Mouse (Mus musculus) forebrain, embryonic 11.5 days (tissue): ENCODE measurements around the gene Uap1. TPM values are rescaled to one million over a fixed set of nuclear protein-coding genes. Genes with fewer than 3 reads are reported as not detected.

Source experiments
- ATAC-seq: fragments of 200-750 bp; cut with Nextera tagmentation; replicated peaks from 2 replicates; pipeline ENCODE4 v1.8.0; 2017; ENCODE audit warnings: moderate TSS enrichment; ENCODE audit not compliant: low FRiP score
- DNase-seq: peaks from one replicate; pipeline ENCODE4 v3.0.0-alpha.2; 2017; ENCODE audit warnings: low spot score
- H3K27ac ChIP-seq: fragments of 300-500 bp; sonication (generic); 2 replicates; pipeline ENCODE4 v1.5.1; 2014; ENCODE audit warnings: low read depth, low read length
- H3K27me3 ChIP-seq: fragments of 300-500 bp; sonication (generic); 2 replicates; pipeline ENCODE4 v1.6.1; 2014; ENCODE audit warnings: mild to moderate bottlenecking, low read length, mixed read lengths; ENCODE audit not compliant: control insufficient read depth, insufficient read depth
- H3K36me3 ChIP-seq: fragments of 300-500 bp; sonication (generic); 2 replicates; pipeline ENCODE4 v1.6.1; 2014; ENCODE audit warnings: mild to moderate bottlenecking, low read length, moderate library complexity, mixed read lengths; ENCODE audit not compliant: control insufficient read depth, insufficient read depth
- H3K4me1 ChIP-seq: fragments of 300-500 bp; sonication (generic); replicated peaks from 2 replicates; pipeline ENCODE4 v1.6.1; 2014; ENCODE audit warnings: low read length, mixed read lengths; ENCODE audit not compliant: control insufficient read depth, insufficient read depth
- H3K4me2 ChIP-seq: fragments of 300-500 bp; sonication (generic); 2 replicates; pipeline ENCODE4 v1.6.1; 2014; ENCODE audit warnings: low read depth, mild to moderate bottlenecking, low read length, moderate library complexity, mixed read lengths; ENCODE audit not compliant: severe bottlenecking
- H3K4me3 ChIP-seq: fragments of 300-500 bp; sonication (generic); 2 replicates; pipeline ENCODE4 v1.5.1; 2014; ENCODE audit warnings: low read depth, low read length
- H3K9ac ChIP-seq: fragments of 300-500 bp; sonication (generic); 2 replicates; pipeline ENCODE4 v1.6.1; 2014; ENCODE audit warnings: low read length
- H3K9me3 ChIP-seq: fragments of 300-500 bp; sonication (generic); 2 replicates; pipeline ENCODE4 v1.6.1; 2016; ENCODE audit warnings: low read length, mixed read lengths; ENCODE audit not compliant: control insufficient read depth
- WGBS: fragments of 180-500 bp; shearing (Covaris S2); extraction: QIAGEN DNeasy Blood & Tissue Kit; methylation state at CpG from one replicate; pipeline ENCODE4 v1.1.7; 2014; 5-methylcytosine and 5-hydroxymethylcytosine counted together
- polyA plus RNA-seq: library from polyadenylated mRNA; unstranded; fragments of >200 nt; fragmentation: Nextera tagmentation; extraction: Ambion mirVana; gene quantifications from 2 replicates; pipeline ENCODE4 v1.2.1, GENCODE M21; 2014

Uap1 gene
- polyA plus RNA-seq, 1 experiment from 2014 or later: 65.7 TPM

- H3K9me3 ChIP-seq: no peaks in the 10 kb centered on the region
- H3K4me1 ChIP-seq: no peaks in the 10 kb centered on the region
- no peak overlapping the region for H3K9ac ChIP-seq
- no peak for DNase-seq
- H3K4me2 ChIP-seq: no peak overlapping the region
- H3K27ac ChIP-seq: no peak overlapping the region; the same call in 1 of the 2 replicates
- H3K27me3 ChIP-seq: no peaks in the 10 kb centered on the region
- no peaks in the 10 kb centered on the region for H3K36me3 ChIP-seq
- ATAC-seq: no peak
- H3K4me3 ChIP-seq: no peak overlapping the region
- WGBS: 73% methylated on average over 3 of the region's 3 CpGs
Observed at GRCm38 (mm10) chr1:170160397-170160938, 14.3 kb downstream of the Uap1 start.

DNA sequence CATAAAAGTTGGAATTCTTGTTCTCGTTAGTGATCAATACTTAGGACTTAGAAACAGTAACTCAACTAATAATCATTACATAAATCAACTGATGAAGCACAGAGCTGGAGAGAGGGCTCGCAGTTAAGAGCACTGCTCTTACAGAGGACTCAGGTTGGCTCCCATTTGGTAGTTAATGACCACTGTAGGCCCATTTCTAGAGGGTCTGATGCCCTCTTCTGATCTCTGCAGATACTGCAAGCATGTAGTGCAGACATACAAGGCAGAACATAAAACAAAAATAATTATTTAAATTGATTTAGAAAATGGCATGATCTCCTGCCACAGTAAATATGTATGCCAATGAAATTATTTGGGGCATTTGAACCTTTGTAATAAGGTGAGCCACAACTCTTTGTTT is 15.1 kb downstream of the Uap1 start:
- ATAC-seq: no peak

GRCm38 (mm10) chr1:170155761-170156160 is 19.0 kb downstream of the Uap1 start:
- Histone ChIP-seq H3K4me3 (no peak overlapping the region), H3K27me3 (no peaks in the 10 kb centered on the region), H3K4me2 (no peak overlapping the region), H3K27ac (no peak overlapping the region), H3K4me1 (no peaks in the 10 kb centered on the region), H3K36me3 (no peaks in the 10 kb centered on the region), H3K9me3 (no peaks in the 10 kb centered on the region), H3K9ac (no peak overlapping the region)
- ATAC-seq (no peak), DNase-seq (no peak)
- 94% methylated on average over 5 of the region's 5 CpGs for WGBS

More for the DNA sequence above, 15.1 kb downstream of the Uap1 start:
- WGBS: 93% methylated on average over 2 of the region's 2 CpGs
- Histone ChIP-seq H3K4me1 (no peaks in the 10 kb centered on the region), H3K27me3 (no peaks in the 10 kb centered on the region), H3K4me2 (no peak overlapping the region), H3K36me3 (no peaks in the 10 kb centered on the region), H3K9ac (no peak overlapping the region), H3K27ac (no peak overlapping the region), H3K4me3 (no peak overlapping the region), H3K9me3 (no peaks in the 10 kb centered on the region)
- DNase-seq: no peak

DNA sequence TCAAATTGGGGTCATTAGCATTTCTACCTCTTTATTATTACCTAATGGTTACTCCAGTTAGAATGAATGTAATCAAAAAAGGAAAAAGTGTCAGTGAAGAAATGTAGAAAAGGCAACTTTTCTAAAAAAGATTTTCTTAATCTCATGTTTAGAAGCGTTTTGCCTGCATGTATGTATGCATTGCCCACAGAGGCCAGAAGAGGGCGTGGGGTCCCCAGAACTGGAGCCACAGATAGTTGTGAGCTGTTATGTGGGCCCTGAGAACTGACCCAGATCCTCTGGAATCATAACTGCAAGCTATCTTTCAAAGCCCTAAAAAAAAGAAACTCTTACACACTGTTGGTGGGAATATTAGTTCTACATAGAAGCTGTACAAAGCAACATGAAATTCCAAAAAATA is 19.5 kb downstream of the Uap1 start:
- H3K36me3 ChIP-seq: no peaks in the 10 kb centered on the region
- ATAC-seq: no peak
- H3K9me3 ChIP-seq: no peaks in the 10 kb centered on the region
- 61% methylated on average over 2 of the region's 2 CpGs for WGBS
- no peak overlapping the region for H3K9ac ChIP-seq
- no peak overlapping the region for H3K4me2 ChIP-seq
- H3K4me1 ChIP-seq: no peaks in the 10 kb centered on the region
- no peak overlapping the region for H3K4me3 ChIP-seq
- H3K27ac ChIP-seq: no peak overlapping the region
- H3K27me3 ChIP-seq: no peaks in the 10 kb centered on the region
- no peak for DNase-seq

DNA sequence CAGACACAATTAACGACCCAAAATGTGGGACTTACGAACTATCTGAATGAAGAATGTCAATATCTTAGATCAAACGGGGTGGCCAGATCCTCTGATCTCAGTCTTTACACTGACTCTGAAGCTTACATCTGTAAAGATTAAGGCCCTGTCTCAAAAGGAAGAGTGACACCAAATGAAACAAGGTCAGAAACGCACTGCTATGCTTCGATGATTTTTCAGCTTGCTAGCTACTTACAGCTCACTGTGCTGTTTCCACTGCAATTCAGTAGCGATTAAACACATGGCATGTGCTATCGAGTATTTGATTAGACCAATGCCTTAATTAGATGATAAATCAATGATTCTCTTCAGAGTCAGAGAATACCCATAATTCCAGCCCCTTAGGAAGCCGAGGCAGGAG is 20.8 kb downstream of the Uap1 start:
- no peak for ATAC-seq
- no peaks in the 10 kb centered on the region for H3K4me1 ChIP-seq
- no peaks in the 10 kb centered on the region for H3K36me3 ChIP-seq
- H3K4me2 ChIP-seq: no peak overlapping the region
- no peaks in the 10 kb centered on the region for H3K9me3 ChIP-seq
- no peaks in the 10 kb centered on the region for H3K27me3 ChIP-seq
- no peak overlapping the region for H3K4me3 ChIP-seq
- WGBS: 70% methylated on average over 8 of the region's 8 CpGs
- H3K27ac ChIP-seq: no peak overlapping the region
- no peak overlapping the region for H3K9ac ChIP-seq
- DNase-seq: no peak

- DNase-seq (no peak), ATAC-seq (no peak)
- Histone ChIP-seq H3K27ac (no peak overlapping the region), H3K9me3 (no peaks in the 10 kb centered on the region), H3K27me3 (no peaks in the 10 kb centered on the region), H3K4me1 (no peaks in the 10 kb centered on the region), H3K4me3 (no peak overlapping the region), H3K4me2 (no peak overlapping the region), H3K9ac (no peak overlapping the region), H3K36me3 (no peaks in the 10 kb centered on the region; the same call in 1 of the 2 replicates)
- WGBS: 83% methylated on average over 2 of the region's 2 CpGs
Observed at GRCm38 (mm10) chr1:170152552-170152951, 22.2 kb downstream of the Uap1 start.

DNA sequence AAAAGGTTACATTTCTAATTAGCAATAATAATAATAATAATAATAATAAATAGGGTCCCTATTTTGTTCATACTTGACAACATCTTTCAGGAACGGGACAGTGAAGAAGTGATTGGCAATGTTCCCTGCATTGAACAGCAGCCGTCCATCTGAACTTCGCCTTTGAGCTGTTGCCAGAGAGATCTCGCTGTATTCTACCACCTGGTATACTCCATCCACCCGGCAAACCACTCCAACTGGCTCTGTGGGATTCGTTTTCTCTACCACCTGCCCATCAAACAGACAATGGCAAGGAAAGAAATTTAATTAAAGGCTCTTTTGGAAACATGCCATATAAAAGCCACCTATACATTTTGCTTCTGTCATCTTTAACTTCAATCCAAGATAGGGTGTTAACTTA is 23.9 kb downstream of the Uap1 start:
- Histone ChIP-seq H3K27me3 (no peaks in the 10 kb centered on the region), H3K4me2 (no peak overlapping the region), H3K36me3 (no peaks in the 10 kb centered on the region; the same call in 1 of the 2 replicates), H3K4me3 (no peak overlapping the region), H3K27ac (no peak overlapping the region), H3K9ac (no peak overlapping the region), H3K4me1 (no peaks in the 10 kb centered on the region), H3K9me3 (no peaks in the 10 kb centered on the region)
- ATAC-seq: no peak
- no peak for DNase-seq
- WGBS: 86% methylated on average over 6 of the region's 6 CpGs

DNA sequence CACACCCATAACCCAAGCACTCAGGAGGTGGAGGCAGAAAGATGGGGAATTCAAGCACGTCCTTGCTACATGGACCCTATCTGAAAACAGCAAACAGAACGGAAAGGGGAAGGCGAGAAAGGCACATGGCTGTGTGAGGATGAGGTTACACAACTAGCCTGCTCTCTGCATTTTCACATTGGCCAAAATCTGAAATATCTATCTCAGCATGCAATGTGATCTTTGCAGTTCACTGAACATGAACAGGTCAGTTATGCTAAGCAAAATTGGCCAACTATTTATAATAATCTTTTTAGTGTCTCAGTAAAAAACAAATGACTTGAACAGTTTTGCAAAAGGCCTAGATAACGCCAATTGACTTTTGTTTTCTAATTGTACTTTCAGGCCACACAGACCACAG is 25.0 kb downstream of the Uap1 start:
- WGBS: 89% methylated on average over 4 of the region's 4 CpGs

GRCm38 (mm10) chr1:170148536-170148935 is 26.2 kb downstream of the Uap1 start:
- DNase-seq: no peak
- no peaks in the 10 kb centered on the region for H3K27me3 ChIP-seq
- ATAC-seq: no peak
- H3K27ac ChIP-seq: no peak overlapping the region
- H3K4me3 ChIP-seq: no peak overlapping the region
- H3K4me1 ChIP-seq: no peaks in the 10 kb centered on the region
- no peak overlapping the region for H3K4me2 ChIP-seq
- H3K9ac ChIP-seq: no peak overlapping the region
- WGBS: 92% methylated on average over 6 of the region's 6 CpGs
- H3K36me3 ChIP-seq: no peaks in the 10 kb centered on the region; the same call in 1 of the 2 replicates
- no peaks in the 10 kb centered on the region for H3K9me3 ChIP-seq

More for the DNA sequence above, 25.0 kb downstream of the Uap1 start:
- Histone ChIP-seq H3K36me3 (no peaks in the 10 kb centered on the region; the same call in 1 of the 2 replicates), H3K9ac (no peak overlapping the region), H3K4me2 (no peak overlapping the region), H3K27me3 (no peaks in the 10 kb centered on the region), H3K4me1 (no peaks in the 10 kb centered on the region), H3K4me3 (no peak overlapping the region), H3K9me3 (no peaks in the 10 kb centered on the region), H3K27ac (no peak overlapping the region)
- ATAC-seq: no peak
- DNase-seq: no peak
